Mouse (Mus musculus): ENCODE measurements at regions not wholly inside any gene's neighbourhood (a gene's known extent, or its start where the extent isn't known, plus 50 kb on each side); places are given as distances from the start of the nearest gene placed in this dataset.

DNA sequence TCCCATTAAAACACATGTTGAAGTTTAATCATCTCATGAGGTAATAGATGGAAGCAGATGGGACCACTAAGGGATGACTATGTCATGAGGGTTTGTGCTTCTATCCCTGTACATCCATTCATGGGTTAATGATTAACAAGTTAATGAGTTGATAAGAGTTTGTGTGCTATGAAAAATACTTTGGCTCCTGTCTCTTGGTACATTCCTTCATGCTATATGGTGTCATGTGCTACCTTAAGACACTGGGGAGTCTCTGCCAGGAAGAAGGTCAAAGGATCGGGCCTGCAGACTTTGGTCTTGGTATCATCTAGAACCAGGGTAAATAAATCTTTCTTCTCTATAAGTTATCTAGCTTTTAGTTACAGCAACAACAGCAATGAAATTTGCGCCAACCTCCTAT, 216.4 kb upstream of the Impg1 start:
- H3K27ac ChIP-seq (ENCODE audit: low read depth) = no peak overlapping the region
- H3K27me3 ChIP-seq (ENCODE audit: insufficient read depth, low read length) = no peaks in the 10 kb centered on the region
- H3K36me3 ChIP-seq (replicated peaks; ENCODE audit: insufficient read depth, low read length) = no peaks in the 10 kb centered on the region
- H3K4me3 ChIP-seq (ENCODE audit: low read depth, low read length) = no peak overlapping the region
- no peak for ATAC-seq
- DNase-seq = no peak
- TF ChIP-seq EP300 (IDR thresholded peaks at IDR 0.05; ENCODE audit: low read depth) = no peak
- no peak for TF ChIP-seq CTCF (IDR thresholded peaks at IDR 0.05; ENCODE audit: low read depth)
- 73% methylated on average over 2 of the region's 2 CpGs for WGBS (ENCODE audit: insufficient replicate concordance)
- no peaks in the 10 kb centered on the region for H3K9me3 ChIP-seq (ENCODE audit: low read length)
- no peak overlapping the region for H3K4me2 ChIP-seq (ENCODE audit: low read depth, low read length)
- H3K4me1 ChIP-seq (ENCODE audit: insufficient read depth) = no peaks in the 10 kb centered on the region
- no peak overlapping the region for H3K9ac ChIP-seq (replicated peaks)

DNA sequence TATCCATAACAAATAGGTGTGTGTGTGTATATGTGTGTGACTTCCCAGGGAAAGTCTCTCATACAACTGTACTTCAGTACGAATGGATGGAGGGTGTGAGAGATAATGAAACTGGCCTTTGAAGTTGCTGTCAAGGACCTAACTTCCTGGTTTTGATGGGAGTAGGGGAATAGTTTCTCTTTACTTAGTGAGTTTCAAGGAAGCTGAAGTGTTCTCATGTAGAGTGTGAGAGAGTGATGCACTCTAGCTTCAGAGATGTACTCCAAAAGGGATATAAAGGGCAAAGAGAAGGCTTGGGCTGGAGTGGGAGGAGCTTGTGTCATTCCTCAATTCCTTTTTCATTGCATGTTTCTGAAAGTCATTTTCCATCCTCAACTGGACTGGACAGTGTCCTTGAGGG, 206.2 kb upstream of the Impg1 start:
- no peak overlapping the region for H3K4me2 ChIP-seq (ENCODE audit: low read depth, low read length)
- ATAC-seq = no peak
- no peak overlapping the region for H3K27ac ChIP-seq (ENCODE audit: low read depth)
- no peak for DNase-seq
- WGBS (ENCODE audit: insufficient replicate concordance) = 65% methylated on average over 1 of the region's 1 CpGs
- H3K9me3 ChIP-seq (ENCODE audit: low read length) = no peaks in the 10 kb centered on the region
- no peaks in the 10 kb centered on the region for H3K4me1 ChIP-seq (ENCODE audit: insufficient read depth)
- H3K36me3 ChIP-seq (replicated peaks; ENCODE audit: insufficient read depth, low read length) = no peaks in the 10 kb centered on the region
- TF ChIP-seq EP300 (IDR thresholded peaks at IDR 0.05; ENCODE audit: low read depth) = no peak
- no peak for TF ChIP-seq CTCF (IDR thresholded peaks at IDR 0.05; ENCODE audit: low read depth)
- H3K27me3 ChIP-seq (ENCODE audit: insufficient read depth, low read length) = no peaks in the 10 kb centered on the region
- H3K9ac ChIP-seq (replicated peaks) = no peak overlapping the region
- H3K4me3 ChIP-seq (ENCODE audit: low read depth, low read length) = no peak overlapping the region

DNA sequence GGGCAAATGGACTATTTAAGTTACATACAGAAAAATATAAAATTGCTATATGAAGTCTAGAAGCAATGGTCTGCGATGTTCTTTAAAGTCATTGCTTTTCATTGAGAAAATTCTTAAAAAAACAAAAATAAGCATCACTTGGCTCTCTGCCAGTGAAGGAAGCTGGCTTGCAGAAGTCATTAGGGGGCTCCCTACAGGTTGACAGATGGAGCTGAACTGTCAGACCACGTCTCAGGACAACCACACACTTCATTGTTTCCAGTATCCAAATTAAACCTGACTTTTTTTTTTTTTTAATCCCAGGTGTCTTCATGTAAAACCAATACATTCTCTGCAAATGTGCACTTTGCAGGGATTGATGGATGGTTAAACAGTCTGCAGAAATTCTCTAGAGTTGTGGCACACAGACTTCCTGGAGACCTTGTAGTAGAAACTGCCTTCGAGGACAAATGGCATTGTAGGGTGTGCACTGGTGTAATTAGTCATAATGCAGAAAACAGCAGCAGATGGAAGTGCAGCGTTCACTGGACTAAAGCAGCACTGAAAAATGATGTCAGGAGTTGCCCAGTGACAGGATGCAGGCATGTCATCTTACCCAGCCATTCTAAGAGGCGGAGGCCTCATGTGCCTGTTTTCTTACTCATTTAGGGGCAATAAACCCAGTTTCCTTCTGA, 203.4 kb upstream of the Impg1 start:
- Histone ChIP-seq H3K9ac (replicated peaks) (no peak overlapping the region), H3K27ac (ENCODE audit: low read depth) (no peak overlapping the region), H3K4me2 (ENCODE audit: low read depth, low read length) (no peak overlapping the region), H3K36me3 (replicated peaks; ENCODE audit: insufficient read depth, low read length) (no peaks in the 10 kb centered on the region), H3K4me1 (ENCODE audit: insufficient read depth) (no peaks in the 10 kb centered on the region), H3K27me3 (ENCODE audit: insufficient read depth, low read length) (no peaks in the 10 kb centered on the region), H3K9me3 (ENCODE audit: low read length) (no peaks in the 10 kb centered on the region), H3K4me3 (ENCODE audit: low read depth, low read length) (no peak overlapping the region)
- 60% methylated on average over 5 of the region's 5 CpGs for WGBS (ENCODE audit: insufficient replicate concordance)
- TF ChIP-seq CTCF (IDR thresholded peaks at IDR 0.05; ENCODE audit: low read depth) (no peak), EP300 (IDR thresholded peaks at IDR 0.05; ENCODE audit: low read depth) (no peak)
- ATAC-seq = no peak
- no peak for DNase-seq

DNA sequence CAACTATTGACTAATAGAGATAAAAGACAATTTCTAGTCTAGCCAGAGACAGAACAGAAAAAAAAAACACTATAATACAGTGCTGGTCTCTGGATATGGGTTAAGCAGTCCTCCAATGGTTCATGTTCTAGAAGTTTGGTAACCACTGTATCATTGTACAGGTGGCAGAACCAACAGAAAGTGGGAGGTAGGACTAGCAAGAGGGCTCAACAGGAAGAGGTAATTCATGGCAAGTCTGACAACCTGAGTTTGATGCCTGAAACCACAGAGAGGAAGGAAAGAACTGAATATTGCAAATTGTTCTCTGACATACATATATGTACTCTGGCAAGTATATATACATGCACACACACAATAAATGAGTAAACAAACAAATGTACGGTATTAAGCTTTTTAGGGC, 193.5 kb upstream of the Impg1 start:
- WGBS (ENCODE audit: insufficient replicate concordance) = 65% methylated on average over 1 of the region's 1 CpGs
- no peak for ATAC-seq

DNA sequence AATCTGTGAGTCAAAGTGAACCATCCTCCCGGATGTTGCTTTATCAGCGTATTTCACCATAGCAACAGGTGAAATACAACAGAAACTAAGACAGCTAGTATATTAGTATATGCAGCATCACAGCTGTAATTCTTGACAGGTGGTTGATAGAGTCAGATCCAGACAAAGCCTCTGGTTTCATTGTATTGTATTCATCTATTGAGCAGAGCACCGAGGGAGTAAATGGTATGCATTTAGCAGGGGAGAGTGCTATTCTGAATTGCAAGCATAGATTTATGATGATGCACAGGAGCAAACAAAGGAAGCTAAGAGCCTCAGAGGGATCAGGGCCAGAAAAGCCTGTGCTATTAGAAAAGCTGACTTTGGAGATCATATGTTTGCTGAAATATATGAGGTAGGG, 149.8 kb upstream of the Impg1 start:
- ATAC-seq = no peak
- no peaks in the 10 kb centered on the region for H3K4me1 ChIP-seq (ENCODE audit: insufficient read depth)
- WGBS (ENCODE audit: insufficient replicate concordance) = 73% methylated on average over 3 of the region's 3 CpGs

More for the DNA sequence above, 193.5 kb upstream of the Impg1 start:
- no peak overlapping the region for H3K4me2 ChIP-seq (ENCODE audit: low read depth, low read length)
- no peak overlapping the region for H3K27ac ChIP-seq (ENCODE audit: low read depth)
- H3K9ac ChIP-seq (replicated peaks) = no peak overlapping the region
- H3K36me3 ChIP-seq (replicated peaks; ENCODE audit: insufficient read depth, low read length) = no peaks in the 10 kb centered on the region
- no peaks in the 10 kb centered on the region for H3K4me1 ChIP-seq (ENCODE audit: insufficient read depth)
- TF ChIP-seq EP300 (IDR thresholded peaks at IDR 0.05; ENCODE audit: low read depth) (no peak), CTCF (IDR thresholded peaks at IDR 0.05; ENCODE audit: low read depth) (no peak)
- no peak for DNase-seq
- H3K9me3 ChIP-seq (ENCODE audit: low read length) = no peaks in the 10 kb centered on the region
- H3K27me3 ChIP-seq (ENCODE audit: insufficient read depth, low read length) = no peaks in the 10 kb centered on the region
- no peak overlapping the region for H3K4me3 ChIP-seq (ENCODE audit: low read depth, low read length)

DNA sequence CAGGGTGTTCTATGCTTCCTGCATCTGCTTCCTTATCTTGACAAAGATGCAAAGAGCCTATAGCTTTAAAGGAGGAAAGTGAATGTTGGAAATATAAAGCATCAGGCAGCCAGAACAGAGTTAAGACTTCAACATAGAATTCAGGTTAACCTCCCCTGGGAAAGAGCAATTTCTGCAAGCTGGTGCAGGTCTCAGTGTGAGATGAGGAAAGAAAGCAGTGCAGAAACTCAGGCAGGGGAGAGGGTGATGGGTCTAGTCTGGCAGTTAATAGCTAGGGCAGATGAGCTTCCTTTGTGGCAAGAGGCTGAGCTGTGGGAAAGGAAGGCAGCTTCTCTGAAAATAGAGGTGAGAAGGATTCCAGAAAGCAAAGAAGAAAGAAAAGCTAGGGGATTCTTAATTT, 134.7 kb upstream of the Impg1 start:
- Histone ChIP-seq H3K9ac (replicated peaks) (no peak overlapping the region), H3K4me3 (ENCODE audit: low read depth, low read length) (no peak overlapping the region), H3K36me3 (replicated peaks; ENCODE audit: insufficient read depth, low read length) (no peaks in the 10 kb centered on the region), H3K4me2 (ENCODE audit: low read depth, low read length) (no peak overlapping the region), H3K27me3 (ENCODE audit: insufficient read depth, low read length) (no peaks in the 10 kb centered on the region), H3K9me3 (ENCODE audit: low read length) (no peaks in the 10 kb centered on the region), H3K27ac (ENCODE audit: low read depth) (no peak overlapping the region), H3K4me1 (ENCODE audit: insufficient read depth) (no peaks in the 10 kb centered on the region)
- DNase-seq = no peak
- TF ChIP-seq CTCF (IDR thresholded peaks at IDR 0.05; ENCODE audit: low read depth) = no peak
- no peak for ATAC-seq

More for the DNA sequence above, 149.8 kb upstream of the Impg1 start:
- no peaks in the 10 kb centered on the region for H3K9me3 ChIP-seq (ENCODE audit: low read length)
- no peaks in the 10 kb centered on the region for H3K36me3 ChIP-seq (replicated peaks; ENCODE audit: insufficient read depth, low read length)
- H3K4me3 ChIP-seq (ENCODE audit: low read depth, low read length) = no peak overlapping the region
- no peak for DNase-seq
- H3K27ac ChIP-seq (ENCODE audit: low read depth) = no peak overlapping the region
- no peaks in the 10 kb centered on the region for H3K27me3 ChIP-seq (ENCODE audit: insufficient read depth, low read length)
- H3K4me2 ChIP-seq (ENCODE audit: low read depth, low read length) = no peak overlapping the region
- no peak for TF ChIP-seq CTCF (IDR thresholded peaks at IDR 0.05; ENCODE audit: low read depth)
- no peak overlapping the region for H3K9ac ChIP-seq (replicated peaks)

All from liver, postnatal 0 days (tissue).